Mouse (Mus musculus) spleen, adult 2 months (tissue): ENCODE data around the gene Tmem238.

Source experiments
- CTCF ChIP-seq: fragments of 200-500 bp; IDR thresholded peaks from 2 replicates; pipeline ENCODE4 v1.5.1; 2011; ENCODE audit warnings: mild to moderate bottlenecking, inconsistent platforms; ENCODE audit not compliant: insufficient read depth, insufficient read length, insufficient replicate concordance; ENCODE audit errors: extremely low read depth
- POLR2A ChIP-seq: fragments of 200-500 bp; IDR thresholded peaks from 2 replicates; pipeline ENCODE4 v1.6.1; 2011; ENCODE audit warnings: low read depth, low read length, inconsistent platforms

DNA sequence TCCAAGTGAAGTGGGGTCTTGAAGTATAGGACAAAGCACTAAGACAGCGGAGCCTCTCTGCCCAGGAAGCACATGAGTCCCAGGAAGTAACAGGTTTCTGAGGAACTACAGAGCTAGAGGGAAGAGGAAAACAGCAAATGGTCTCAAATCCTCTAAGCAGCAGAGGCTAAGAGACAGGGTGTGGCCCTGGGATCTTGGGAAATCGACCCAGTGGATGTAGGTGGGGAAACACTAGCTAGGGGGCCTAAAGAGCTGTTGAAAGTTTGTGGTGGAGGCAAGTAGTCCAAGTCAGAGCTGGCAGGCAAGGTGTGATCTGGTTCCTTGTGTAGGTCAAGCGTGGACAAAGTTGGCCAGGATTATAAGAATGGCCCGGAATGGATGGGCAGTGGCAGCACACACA is 41.1 kb downstream of the Tmem238 start:
- TF ChIP-seq CTCF: no peak
- no peak for TF ChIP-seq POLR2A
